Mouse (Mus musculus): ENCODE data around the gene Fgf9. TPM values are rescaled to one million over a fixed set of nuclear protein-coding genes. Genes with fewer than 3 reads are reported as not detected.

The Fgf9 gene
- polyA plus RNA-seq, 1 experiment = 0.05 TPM

GRCm38 (mm10) chr14:58091321-58091720 lies 21.0 kb downstream of the Fgf9 start:
- no peak overlapping the region for H3K4me3 ChIP-seq (ENCODE audit: insufficient read depth, poor library complexity, severe bottlenecking)
- no peaks in the 10 kb centered on the region for H3K79me3 ChIP-seq (ENCODE audit: low read depth)
- H3K79me2 ChIP-seq (ENCODE audit: control insufficient read depth, insufficient read depth) = no peaks in the 10 kb centered on the region
- H3K36me3 ChIP-seq (ENCODE audit: control insufficient read depth, insufficient read depth) = no peaks in the 10 kb centered on the region
- H3K27me3 ChIP-seq (ENCODE audit: control insufficient read depth, insufficient read depth, insufficient read length) = peaks cover 3% of the 10 kb centered on the region
- no peak overlapping the region for H3ac ChIP-seq (ENCODE audit: control insufficient read depth, insufficient read length, low read depth)
- TF ChIP-seq USF1 (IDR thresholded peaks at IDR 0.05; ENCODE audit: low read depth) (no peak), MYOG (IDR thresholded peaks at IDR 0.05; ENCODE audit: control insufficient read depth, extremely low read depth, insufficient read length) (no peak), MAX (IDR thresholded peaks at IDR 0.05) (no peak), MYOD1 (IDR thresholded peaks at IDR 0.05; ENCODE audit: control insufficient read depth, insufficient read length, low read depth) (no peak), CEBPB (IDR thresholded peaks at IDR 0.05; ENCODE audit: low read depth) (no peak), CTCF (IDR thresholded peaks at IDR 0.05; ENCODE audit: control insufficient read depth, insufficient read depth, insufficient read length) (no peak), FOSL1 (IDR thresholded peaks at IDR 0.05; ENCODE audit: insufficient read depth, low read length, poor library complexity, severe bottlenecking) (no peak)

- Histone ChIP-seq H3K27me3 (ENCODE audit: control insufficient read depth, insufficient read depth, insufficient read length) (no peaks in the 10 kb centered on the region), H3K4me3 (ENCODE audit: insufficient read depth, poor library complexity, severe bottlenecking) (no peak overlapping the region), H3K79me3 (ENCODE audit: low read depth) (no peaks in the 10 kb centered on the region), H3K36me3 (ENCODE audit: control insufficient read depth, insufficient read depth) (no peaks in the 10 kb centered on the region), H3K79me2 (ENCODE audit: control insufficient read depth, insufficient read depth) (no peaks in the 10 kb centered on the region), H3ac (ENCODE audit: control insufficient read depth, insufficient read length, low read depth) (no peak overlapping the region)
- TF ChIP-seq MYOD1 (IDR thresholded peaks at IDR 0.05; ENCODE audit: control insufficient read depth, insufficient read length, low read depth) (no peak), CEBPB (IDR thresholded peaks at IDR 0.05; ENCODE audit: low read depth) (no peak)
Measured at GRCm38 (mm10) chr14:58099599-58099998, 29.3 kb downstream of the Fgf9 start.

- Histone ChIP-seq H3K36me3 (ENCODE audit: control insufficient read depth, insufficient read depth) (no peaks in the 10 kb centered on the region), H3K79me2 (ENCODE audit: control insufficient read depth, insufficient read depth) (no peaks in the 10 kb centered on the region), H3K79me3 (ENCODE audit: low read depth) (no peaks in the 10 kb centered on the region), H3ac (ENCODE audit: control insufficient read depth, insufficient read length, low read depth) (no peak overlapping the region), H3K27me3 (ENCODE audit: control insufficient read depth, insufficient read depth, insufficient read length) (no peaks in the 10 kb centered on the region), H3K4me3 (ENCODE audit: insufficient read depth, poor library complexity, severe bottlenecking) (no peak overlapping the region)
- TF ChIP-seq CEBPB (IDR thresholded peaks at IDR 0.05; ENCODE audit: low read depth) (no peak), CTCF (IDR thresholded peaks at IDR 0.05; ENCODE audit: control insufficient read depth, insufficient read depth, insufficient read length) (no peak)
Measured at GRCm38 (mm10) chr14:58101298-58101697, 31.0 kb downstream of the Fgf9 start.

- H3K79me2 ChIP-seq (ENCODE audit: control insufficient read depth, insufficient read depth) = no peaks in the 10 kb centered on the region
- no peak overlapping the region for H3ac ChIP-seq (ENCODE audit: control insufficient read depth, insufficient read length, low read depth)
- H3K79me3 ChIP-seq (ENCODE audit: low read depth) = no peaks in the 10 kb centered on the region
- no peaks in the 10 kb centered on the region for H3K36me3 ChIP-seq (ENCODE audit: control insufficient read depth, insufficient read depth)
- no peak overlapping the region for H3K4me3 ChIP-seq (ENCODE audit: insufficient read depth, poor library complexity, severe bottlenecking)
- H3K27me3 ChIP-seq (ENCODE audit: control insufficient read depth, insufficient read depth, insufficient read length) = no peaks in the 10 kb centered on the region
- TF ChIP-seq MYOD1 (IDR thresholded peaks at IDR 0.05; ENCODE audit: control insufficient read depth, insufficient read length, low read depth) (no peak), CTCF (IDR thresholded peaks at IDR 0.05; ENCODE audit: control insufficient read depth, insufficient read depth, insufficient read length) (no peak), FOSL1 (IDR thresholded peaks at IDR 0.05; ENCODE audit: insufficient read depth, low read length, poor library complexity, severe bottlenecking) (no peak), MAX (IDR thresholded peaks at IDR 0.05) (no peak), CEBPB (IDR thresholded peaks at IDR 0.05; ENCODE audit: low read depth) (no peak), MYOG (IDR thresholded peaks at IDR 0.05; ENCODE audit: control insufficient read depth, extremely low read depth, insufficient read length) (no peak), USF1 (IDR thresholded peaks at IDR 0.05; ENCODE audit: low read depth) (no peak)
Measured at GRCm38 (mm10) chr14:58104266-58104665, 33.9 kb downstream of the Fgf9 start.

- Histone ChIP-seq H3ac (ENCODE audit: control insufficient read depth, insufficient read length, low read depth) (no peak overlapping the region), H3K79me2 (ENCODE audit: control insufficient read depth, insufficient read depth) (no peaks in the 10 kb centered on the region), H3K79me3 (ENCODE audit: low read depth) (no peaks in the 10 kb centered on the region), H3K27me3 (ENCODE audit: control insufficient read depth, insufficient read depth, insufficient read length) (no peaks in the 10 kb centered on the region), H3K36me3 (ENCODE audit: control insufficient read depth, insufficient read depth) (no peaks in the 10 kb centered on the region), H3K4me3 (ENCODE audit: insufficient read depth, poor library complexity, severe bottlenecking) (no peak overlapping the region)
- TF ChIP-seq CTCF (IDR thresholded peaks at IDR 0.05; ENCODE audit: control insufficient read depth, insufficient read depth, insufficient read length) = no peak
- TF ChIP-seq FOSL1 (IDR thresholded peaks at IDR 0.05; ENCODE audit: insufficient read depth, low read length, poor library complexity, severe bottlenecking) = no peak
- TF ChIP-seq MYOG (IDR thresholded peaks at IDR 0.05; ENCODE audit: control insufficient read depth, extremely low read depth, insufficient read length) = no peak
- TF ChIP-seq MAX (IDR thresholded peaks at IDR 0.05) = no peak
- TF ChIP-seq MYOD1 (IDR thresholded peaks at IDR 0.05; ENCODE audit: control insufficient read depth, insufficient read length, low read depth) = no peak
- no peak for TF ChIP-seq CEBPB (IDR thresholded peaks at IDR 0.05; ENCODE audit: low read depth)
- no peak for TF ChIP-seq USF1 (IDR thresholded peaks at IDR 0.05; ENCODE audit: low read depth)
Measured at GRCm38 (mm10) chr14:58105596-58105995, 35.2 kb downstream of the Fgf9 start.

GRCm38 (mm10) chr14:58109601-58110000 lies 39.3 kb downstream of the Fgf9 start:
- Histone ChIP-seq H3K27me3 (ENCODE audit: control insufficient read depth, insufficient read depth, insufficient read length) (no peaks in the 10 kb centered on the region), H3K79me2 (ENCODE audit: control insufficient read depth, insufficient read depth) (no peaks in the 10 kb centered on the region), H3K36me3 (ENCODE audit: control insufficient read depth, insufficient read depth) (no peaks in the 10 kb centered on the region), H3K79me3 (ENCODE audit: low read depth) (no peaks in the 10 kb centered on the region), H3ac (ENCODE audit: control insufficient read depth, insufficient read length, low read depth) (no peak overlapping the region), H3K4me3 (ENCODE audit: insufficient read depth, poor library complexity, severe bottlenecking) (no peak overlapping the region)
- TF ChIP-seq USF1 (IDR thresholded peaks at IDR 0.05; ENCODE audit: low read depth) = no peak
- no peak for TF ChIP-seq FOSL1 (IDR thresholded peaks at IDR 0.05; ENCODE audit: insufficient read depth, low read length, poor library complexity, severe bottlenecking)
- no peak for TF ChIP-seq MYOG (IDR thresholded peaks at IDR 0.05; ENCODE audit: control insufficient read depth, extremely low read depth, insufficient read length)
- no peak for TF ChIP-seq MAX (IDR thresholded peaks at IDR 0.05)
- no peak for TF ChIP-seq CEBPB (IDR thresholded peaks at IDR 0.05; ENCODE audit: low read depth)
- no peak for TF ChIP-seq CTCF (IDR thresholded peaks at IDR 0.05; ENCODE audit: control insufficient read depth, insufficient read depth, insufficient read length)
- no peak for TF ChIP-seq MYOD1 (IDR thresholded peaks at IDR 0.05; ENCODE audit: control insufficient read depth, insufficient read length, low read depth)

Data from C2C12 (cell line).